Mouse (Mus musculus) left cerebral cortex, adult 18-20 months (tissue): ENCODE results near the gene Fcrla. TPM values are rescaled to one million over a fixed set of nuclear protein-coding genes. Genes with fewer than 3 reads are reported as not detected.
"Not testable (repeated sequence)": the region's sequence is repeated elsewhere in the genome, so short reads cannot be mapped to it uniquely, and the experiment has no call there.

ENCODE experiments used
- DNase-seq, 2 experiments: peaks; one replicate each; pipeline ENCODE4 v3.0.0; 2021 to 2022; ENCODE audit warnings: low spot score in 2 of 2, mixed read lengths in 1 of 2
- long read RNA-seq, 2 experiments: library from polyadenylated mRNA; stranded (forward); transcript quantifications; one replicate each; pipeline ENCODE4 v2.0.0; 2021
- total RNA-seq, 2 experiments: library from RNA; stranded (reverse); gene quantifications; 2 replicates each; pipeline ENCODE4 v1.2.3; 2021

The Fcrla gene
- not detected for total RNA-seq
- long read RNA-seq, experiment 1: 0 reads
- long read RNA-seq, experiment 2: 0 reads

DNA sequence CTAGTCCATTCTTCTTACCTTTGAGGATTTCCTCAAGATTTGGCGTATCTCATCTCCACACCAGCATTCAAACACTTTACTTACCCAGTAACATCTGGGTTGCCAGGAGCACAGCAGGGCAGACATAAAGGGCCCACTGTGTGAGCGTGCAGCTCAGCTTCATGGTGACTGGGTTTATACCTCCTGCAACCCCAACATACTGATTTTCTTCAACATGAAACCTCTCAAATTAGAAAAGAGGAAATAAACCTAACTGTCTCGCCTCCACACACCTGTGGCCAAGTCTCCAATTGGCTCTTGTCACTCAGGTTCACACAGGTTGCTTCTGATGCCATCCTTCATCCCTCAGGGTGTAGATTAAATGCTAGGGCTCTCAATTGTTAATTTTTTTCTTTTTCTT is at the start of gene Fcrla:
Gene Fcrla (minus strand): TSS at position 206 of the 400 bp plus-strand sequence.
- DNase-seq: no peak

DNA sequence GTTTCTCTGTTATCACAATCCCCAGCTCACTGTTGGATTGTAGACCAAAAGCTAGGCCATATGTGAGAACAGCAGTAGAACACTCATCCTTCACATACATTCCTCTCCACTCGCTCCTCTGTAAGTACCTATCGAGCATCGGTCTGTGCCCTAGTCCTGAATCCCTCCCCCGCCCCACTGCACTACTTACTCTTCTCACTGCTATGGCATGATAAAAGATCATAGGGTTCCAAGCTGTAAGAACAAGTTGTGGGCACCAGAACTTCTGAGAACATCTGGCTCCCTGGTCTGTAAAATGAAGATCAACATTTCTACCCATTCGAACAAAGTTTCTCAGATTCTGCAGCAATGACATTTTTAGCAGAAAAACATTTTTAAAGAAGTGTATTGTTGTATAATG is 49.1 kb upstream of the Fcrla start, which contains the start of gene Fcgr2b:
Gene Fcgr2b (minus strand): TSS at position 101 of the 400 bp plus-strand sequence.
- DNase-seq: no peak

- no peak for DNase-seq
Observed at GRCm38 (mm10) chr1:170975751-170976161, 48.4 kb upstream of the Fcrla start.

GRCm38 (mm10) chr1:170975350-170975749 is 48.0 kb upstream of the Fcrla start:
- not testable (repeated sequence) for DNase-seq

- no peak for DNase-seq
Observed at GRCm38 (mm10) chr1:170974736-170975135, 47.4 kb upstream of the Fcrla start.

DNA sequence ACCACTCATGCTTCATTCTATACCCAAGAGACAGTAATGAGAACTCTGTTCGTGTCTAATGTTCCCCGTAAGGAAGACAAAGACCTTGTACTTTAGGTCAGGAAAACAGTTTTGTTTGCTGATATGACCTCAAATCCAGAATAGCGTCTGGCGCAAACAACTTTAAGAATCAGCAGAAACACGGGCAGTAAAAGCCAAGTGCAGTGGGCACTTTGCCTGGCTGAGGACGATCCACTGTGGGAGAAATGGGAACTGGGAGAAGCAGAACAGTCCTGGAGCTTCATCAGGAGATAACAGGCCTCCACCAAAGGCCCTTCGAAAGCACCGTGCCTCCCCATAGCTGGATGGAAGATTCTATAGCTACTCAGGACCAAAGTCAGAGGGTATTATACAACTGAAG is 46.8 kb upstream of the Fcrla start:
- no peak for DNase-seq

DNA sequence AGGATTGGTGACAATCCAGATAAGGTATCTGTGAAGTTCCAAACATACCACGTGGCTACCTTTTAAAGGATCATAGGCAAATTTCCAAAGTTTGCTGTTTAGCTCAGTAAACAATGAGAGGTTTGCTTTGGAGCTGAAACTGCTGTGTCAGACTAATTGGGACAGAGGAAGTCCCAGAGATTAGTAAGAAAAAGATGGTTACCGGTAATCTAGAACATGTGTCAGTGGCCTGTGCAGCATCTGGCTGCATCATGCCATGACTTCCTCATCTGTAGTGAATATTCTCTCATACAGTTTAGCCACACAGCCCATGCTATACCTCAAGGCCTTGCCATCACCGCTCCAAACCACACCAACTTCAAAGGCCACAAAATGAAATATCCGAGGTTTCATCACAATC is 45.6 kb upstream of the Fcrla start:
- no peak for DNase-seq

DNA sequence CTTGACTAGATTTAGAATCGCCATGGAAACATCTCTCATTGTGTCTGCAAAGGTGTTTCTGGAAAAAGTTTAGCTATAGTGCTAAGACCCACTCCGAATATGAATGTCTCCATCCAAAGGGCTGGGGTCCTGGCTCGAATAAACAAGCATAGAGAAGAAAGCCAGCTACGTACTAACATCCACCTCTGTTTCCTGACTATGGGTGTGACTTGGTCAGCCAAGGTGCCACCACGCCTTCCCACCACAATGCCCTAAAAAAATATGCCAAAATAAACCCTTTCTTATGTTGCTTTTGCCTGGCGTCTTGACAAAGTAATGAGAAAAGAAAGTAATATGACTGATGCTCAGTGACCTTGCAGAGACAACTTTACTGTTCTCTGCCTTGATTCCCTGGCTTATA is 45.1 kb upstream of the Fcrla start:
- no peak for DNase-seq

DNA sequence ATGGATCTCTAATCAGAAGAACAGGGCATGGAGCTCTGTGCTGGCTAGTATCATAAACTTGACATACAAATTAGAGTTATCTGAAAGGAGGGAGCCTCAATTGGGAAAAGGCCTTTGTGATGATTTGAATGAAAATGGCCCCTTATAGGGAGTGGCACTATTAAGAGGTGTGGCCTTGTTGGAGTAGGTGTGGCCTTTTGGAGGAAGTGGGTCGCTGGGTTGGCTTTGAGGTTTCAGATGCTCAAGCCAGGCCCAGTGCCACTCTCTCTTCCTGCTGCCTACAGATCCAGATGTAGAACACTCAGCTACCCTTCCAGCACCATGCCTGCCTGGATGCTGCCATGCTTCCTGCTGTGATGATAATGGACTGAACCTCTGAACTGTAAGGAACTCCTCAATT is 41.2 kb upstream of the Fcrla start:
- DNase-seq: no peak

- no peak for DNase-seq
Observed at GRCm38 (mm10) chr1:170967581-170967980, 40.2 kb upstream of the Fcrla start.

GRCm38 (mm10) chr1:170963087-170963486 is 35.7 kb upstream of the Fcrla start:
- no peak for DNase-seq

DNA sequence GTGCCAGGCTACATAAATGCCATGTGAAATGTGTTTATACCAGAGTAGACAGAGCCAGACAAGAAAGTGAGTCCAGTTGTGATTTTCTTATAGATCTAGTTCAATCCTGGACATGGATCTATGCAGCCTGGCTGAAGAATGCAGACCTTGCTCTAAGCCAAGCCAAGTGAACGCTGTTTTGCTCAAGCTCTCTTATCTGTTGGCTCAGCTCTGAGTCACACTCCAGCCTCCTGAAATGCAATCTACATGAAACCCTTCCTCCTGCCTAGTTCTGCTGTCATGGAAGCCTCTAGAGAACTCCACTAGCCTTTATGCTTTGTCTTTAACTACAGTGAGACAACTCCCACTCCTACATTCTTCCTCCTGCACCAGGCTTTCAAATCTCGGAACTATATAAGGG is 34.9 kb upstream of the Fcrla start:
- DNase-seq: no peak

- no peak for DNase-seq
Observed at GRCm38 (mm10) chr1:170961101-170961500, 33.7 kb upstream of the Fcrla start.

- DNase-seq: no peak
Observed at GRCm38 (mm10) chr1:170959791-170960190, 32.4 kb upstream of the Fcrla start.

- DNase-seq: no peak
Observed at GRCm38 (mm10) chr1:170958225-170958624, 30.8 kb upstream of the Fcrla start.

DNA sequence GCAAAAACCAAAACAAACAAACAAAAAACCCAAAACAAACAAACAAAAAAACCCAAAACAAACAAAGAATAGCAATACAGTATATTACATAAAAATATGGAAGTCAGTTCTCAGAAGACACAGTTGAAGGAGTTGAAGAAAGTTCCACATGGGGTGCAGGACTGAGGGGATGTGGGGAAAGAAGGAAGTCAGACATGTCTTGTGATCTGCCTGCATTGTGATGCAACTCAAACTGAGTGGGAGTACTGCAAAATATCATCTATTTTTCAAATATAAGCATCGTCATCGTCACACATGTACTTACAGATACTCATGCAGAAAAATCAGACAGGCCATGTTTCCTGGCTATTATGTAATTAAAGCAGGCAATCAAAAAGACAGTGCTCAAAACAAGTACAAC is 25.8 kb upstream of the Fcrla start:
- DNase-seq: no peak

GRCm38 (mm10) chr1:170950772-170951171 is 23.4 kb upstream of the Fcrla start:
- DNase-seq: no peak

DNA sequence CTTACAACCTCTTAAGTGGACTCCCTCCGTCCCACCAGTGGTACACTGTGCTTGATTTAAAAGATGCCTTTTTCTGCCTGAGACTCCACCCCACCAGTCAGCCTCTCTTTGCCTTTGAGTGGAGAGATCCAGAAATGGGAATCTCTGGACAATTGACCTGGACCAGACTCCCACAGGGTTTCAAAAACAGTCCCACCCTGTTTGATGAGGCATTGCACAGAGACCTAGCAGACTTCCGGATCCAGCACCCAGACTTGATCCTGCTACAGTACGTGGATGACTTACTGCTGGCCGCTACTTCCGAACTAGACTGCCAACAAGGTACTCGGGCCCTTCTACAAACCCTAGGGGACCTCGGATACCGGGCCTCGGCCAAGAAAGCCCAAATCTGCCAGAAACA is 17.5 kb upstream of the Fcrla start:
- not testable (repeated sequence) for DNase-seq

- not testable (repeated sequence) for DNase-seq
Observed at GRCm38 (mm10) chr1:170944151-170944550, 16.8 kb upstream of the Fcrla start.

DNA sequence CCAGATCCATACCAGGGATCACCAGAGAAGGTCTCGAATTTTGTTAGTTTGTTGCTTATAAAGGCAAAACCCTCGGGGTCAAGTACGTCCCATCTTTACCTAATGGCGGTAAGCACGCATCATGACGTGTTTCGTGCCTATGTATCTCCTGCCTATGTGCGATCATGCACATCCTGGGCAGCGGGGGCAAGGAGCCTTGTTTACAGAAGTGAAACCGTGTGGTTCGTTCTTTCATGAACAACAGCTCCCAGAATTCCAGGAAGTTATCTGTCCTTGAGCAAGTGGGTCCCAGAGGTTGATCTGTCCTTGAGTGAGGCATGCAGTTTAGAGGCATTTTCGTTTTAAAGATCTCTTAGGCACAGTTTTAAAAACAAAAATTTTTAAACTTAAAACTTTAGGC is 11.9 kb upstream of the Fcrla start:
- DNase-seq: no peak

GRCm38 (mm10) chr1:170934383-170934782 is 7.0 kb upstream of the Fcrla start:
- DNase-seq: no peak

- no peak for DNase-seq
Observed at GRCm38 (mm10) chr1:170933940-170934339, 6.6 kb upstream of the Fcrla start.

DNA sequence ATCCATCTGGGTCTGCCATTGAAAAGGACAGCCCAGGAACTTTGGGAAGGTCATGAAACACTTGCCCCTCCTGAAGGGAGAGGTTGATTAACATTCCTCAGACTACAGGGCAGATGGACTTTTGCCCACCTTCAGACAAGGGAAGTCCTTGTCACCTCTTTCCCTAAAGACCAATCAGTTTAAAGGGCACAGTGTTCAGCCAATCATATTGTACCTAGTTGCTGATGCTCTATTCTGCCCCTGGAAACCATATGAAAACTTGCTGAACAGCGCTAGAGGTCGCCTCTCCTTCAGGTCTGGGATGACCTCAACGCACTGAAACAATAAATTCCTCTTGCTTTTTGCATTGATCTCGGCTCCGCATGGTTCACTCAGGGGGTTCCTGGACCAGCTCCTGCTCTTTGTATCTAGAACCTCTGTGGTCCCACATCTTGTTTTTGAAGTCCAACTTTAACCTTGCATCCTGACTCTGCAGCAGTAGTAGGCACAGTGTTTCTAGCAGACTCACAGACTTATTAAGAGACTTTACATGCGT is 6.1 kb upstream of the Fcrla start:
- DNase-seq: no peak

DNA sequence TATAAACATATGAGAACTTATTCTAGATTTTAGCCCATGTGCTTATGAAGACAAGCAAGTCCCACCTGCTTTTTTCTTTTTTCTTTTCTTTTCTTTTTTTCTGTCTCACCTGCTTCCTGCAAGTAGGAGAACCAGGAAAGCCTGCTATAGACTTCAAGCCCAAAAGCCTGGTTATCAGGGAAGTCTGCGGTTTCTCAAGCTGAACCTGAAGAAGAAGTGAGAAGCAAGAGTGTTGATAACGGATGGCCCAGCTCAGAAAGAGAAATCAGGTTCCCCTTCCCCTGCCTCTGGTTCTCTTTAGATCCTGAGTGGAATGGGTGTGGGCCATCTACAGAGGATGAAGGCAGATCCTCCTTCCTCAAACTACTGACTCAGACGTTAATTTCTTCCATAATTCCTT is 4.7 kb upstream of the Fcrla start:
- no peak for DNase-seq
